Mouse (Mus musculus) adrenal gland, postnatal 25 days (tissue): ENCODE results near the gene Cst10. TPM values are rescaled to one million over a fixed set of nuclear protein-coding genes. Genes with fewer than 3 reads are reported as not detected.

Source experiments
- DNase-seq: peaks from one replicate; pipeline ENCODE4 v3.0.0; 2021; ENCODE audit warnings: mixed read lengths
- long read RNA-seq: library from polyadenylated mRNA; stranded (forward); transcript quantifications from one replicate; pipeline ENCODE4 v2.0.0, GENCODE M21; 2021
- total RNA-seq: library from RNA; stranded (reverse); gene quantifications from 2 replicates; pipeline ENCODE4 v1.2.3, GENCODE M21; 2021

Cst10 gene
- total RNA-seq: not detected in 2 replicates
- long read RNA-seq: 0 reads

GRCm38 (mm10) chr2:149404757-149405156 is at the start of gene Cst10:
Cst10 (plus strand) TSS chr2:149405057.
- DNase-seq: no peak

DNA sequence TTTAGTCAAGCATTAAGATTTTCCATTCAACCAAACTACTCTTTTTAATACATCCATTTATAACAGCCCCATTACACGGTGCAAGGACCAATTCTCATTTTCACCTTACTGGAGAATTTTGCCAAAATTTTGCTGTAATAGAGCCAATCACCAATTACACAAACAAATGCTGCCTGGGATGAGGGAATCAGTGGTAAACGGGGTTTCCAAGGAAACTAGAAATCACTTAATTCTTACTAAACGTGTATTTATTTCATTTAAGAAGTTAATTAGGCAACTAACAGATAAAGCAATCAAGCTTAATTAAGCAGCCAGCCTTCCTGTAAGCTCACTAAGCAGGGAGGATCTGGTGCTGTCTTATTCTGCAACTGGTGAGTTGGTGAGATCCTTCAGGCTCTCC is 11.9 kb upstream of the Cst10 start:
- DNase-seq: no peak

- peak; percentile 4 for DNase-seq
These were observed 17.7 kb downstream of the Cst10 start for GRCm38 (mm10) chr2:149422564-149422963.
